Mouse (Mus musculus) midbrain, postnatal 0 days (tissue): ENCODE measurements at regions not wholly inside any gene's neighbourhood (a gene's known extent, or its start where the extent isn't known, plus 50 kb on each side); places are given as distances from the start of the nearest gene placed in this dataset.

Source experiments
- ATAC-seq: fragments of 200-750 bp; cut with Nextera tagmentation; 2 replicates; pipeline ENCODE4 v1.8.0; 2017; ENCODE audit warnings: moderate number of reproducible peaks, mild to moderate bottlenecking, moderate TSS enrichment, moderate library complexity; ENCODE audit not compliant: low FRiP score
- DNase-seq: peaks from one replicate; pipeline ENCODE4 v3.0.0-alpha.2; 2015; ENCODE audit warnings: low spot score
- H3K27ac ChIP-seq: fragments of 300-500 bp; sonication (generic); 2 replicates; pipeline ENCODE4 v1.5.1; 2014; ENCODE audit warnings: low read depth, mild to moderate bottlenecking, low read length, mixed read lengths
- H3K27me3 ChIP-seq: fragments of 300-500 bp; sonication (generic); 2 replicates; pipeline ENCODE4 v1.6.1; 2014; ENCODE audit warnings: low read length, control low read depth, mixed read lengths; ENCODE audit not compliant: insufficient read depth
- H3K36me3 ChIP-seq: fragments of 300-500 bp; sonication (generic); 2 replicates; pipeline ENCODE4 v1.6.1; 2014; ENCODE audit warnings: low read length, control low read depth, mixed read lengths; ENCODE audit not compliant: insufficient read depth
- H3K4me1 ChIP-seq: fragments of 300-500 bp; sonication (generic); 2 replicates; pipeline ENCODE4 v1.6.1; 2014; ENCODE audit warnings: mild to moderate bottlenecking, control low read depth, antibody characterized with exemption, low read length, mixed read lengths; ENCODE audit not compliant: insufficient read depth
- H3K4me2 ChIP-seq: fragments of 300-500 bp; sonication (generic); 2 replicates; pipeline ENCODE4 v1.6.1; 2014; ENCODE audit warnings: low read depth, mild to moderate bottlenecking, low read length, mixed read lengths; ENCODE audit not compliant: poor library complexity, severe bottlenecking
- H3K4me3 ChIP-seq: fragments of 300-500 bp; sonication (generic); 2 replicates; pipeline ENCODE4 v1.5.1; 2014; ENCODE audit warnings: low read depth, mild to moderate bottlenecking, low read length, moderate library complexity
- H3K9ac ChIP-seq: fragments of 300-500 bp; sonication (generic); replicated peaks from 2 replicates; pipeline ENCODE4 v1.6.1; 2014; ENCODE audit warnings: mild to moderate bottlenecking, low read length, moderate library complexity, mixed read lengths; ENCODE audit not compliant: poor library complexity, severe bottlenecking
- H3K9me3 ChIP-seq: fragments of 300-500 bp; sonication (generic); 2 replicates; pipeline ENCODE4 v1.6.1; 2016; ENCODE audit warnings: low read length, control low read depth
- CTCF ChIP-seq: IDR thresholded peaks from 2 replicates; pipeline ENCODE4 v1.5.1; 2016; ENCODE audit warnings: antibody characterized with exemption, mild to moderate bottlenecking
- WGBS: fragments of 180-500 bp; shearing (Covaris S2); extraction: QIAGEN DNeasy Blood & Tissue Kit; methylation state at CpG from one replicate; pipeline ENCODE4 v1.1.7; 2014; 5-methylcytosine and 5-hydroxymethylcytosine counted together

- Histone ChIP-seq H3K36me3 (no peaks in the 10 kb centered on the region), H3K27ac (no peak overlapping the region), H3K9ac (no peak overlapping the region), H3K4me3 (no peak overlapping the region), H3K9me3 (no peaks in the 10 kb centered on the region), H3K4me2 (no peak overlapping the region), H3K27me3 (no peaks in the 10 kb centered on the region), H3K4me1 (no peaks in the 10 kb centered on the region)
- ATAC-seq (no peak), DNase-seq (no peak)
- WGBS = 91% methylated on average over 4 of the region's 4 CpGs
- no peak for TF ChIP-seq CTCF
Observed at GRCm38 (mm10) chr17:88116321-88116720, 51.2 kb upstream of the Fbxo11 start.

- H3K4me1 ChIP-seq = no peaks in the 10 kb centered on the region
- H3K9me3 ChIP-seq = no peaks in the 10 kb centered on the region
- H3K4me3 ChIP-seq = no peak overlapping the region
- ATAC-seq (no peak), DNase-seq (no peak)
- H3K4me2 ChIP-seq = no peak overlapping the region
- 93% methylated on average over 4 of the region's 4 CpGs for WGBS
- no peaks in the 10 kb centered on the region for H3K27me3 ChIP-seq
- no peak overlapping the region for H3K27ac ChIP-seq
- H3K9ac ChIP-seq = no peak overlapping the region
- H3K36me3 ChIP-seq = no peaks in the 10 kb centered on the region
- no peak for TF ChIP-seq CTCF
Observed at GRCm38 (mm10) chr17:88118714-88119113, 53.6 kb upstream of the Fbxo11 start.

GRCm38 (mm10) chr17:88123711-88124110, 58.6 kb upstream of the Fbxo11 start:
- DNase-seq (no peak), ATAC-seq (no peak)
- H3K4me1 ChIP-seq = no peaks in the 10 kb centered on the region
- no peak overlapping the region for H3K27ac ChIP-seq
- WGBS = 89% methylated on average over 3 of the region's 3 CpGs
- H3K4me2 ChIP-seq = no peak overlapping the region
- no peaks in the 10 kb centered on the region for H3K9me3 ChIP-seq
- no peaks in the 10 kb centered on the region for H3K27me3 ChIP-seq
- no peaks in the 10 kb centered on the region for H3K36me3 ChIP-seq
- H3K4me3 ChIP-seq = no peak overlapping the region
- no peak overlapping the region for H3K9ac ChIP-seq
- TF ChIP-seq CTCF = no peak

- no peak overlapping the region for H3K4me2 ChIP-seq
- no peaks in the 10 kb centered on the region for H3K27me3 ChIP-seq
- no peak overlapping the region for H3K27ac ChIP-seq
- 88% methylated on average over 2 of the region's 2 CpGs for WGBS
- DNase-seq (no peak), ATAC-seq (no peak)
- no peak overlapping the region for H3K9ac ChIP-seq
- TF ChIP-seq CTCF = no peak
- no peaks in the 10 kb centered on the region for H3K9me3 ChIP-seq
- no peaks in the 10 kb centered on the region for H3K36me3 ChIP-seq
- no peaks in the 10 kb centered on the region for H3K4me1 ChIP-seq
- H3K4me3 ChIP-seq = no peak overlapping the region
Observed at GRCm38 (mm10) chr17:88127126-88127525, 62.0 kb upstream of the Fbxo11 start.

GRCm38 (mm10) chr17:88131297-88131696, 66.2 kb upstream of the Fbxo11 start:
- H3K9me3 ChIP-seq = no peaks in the 10 kb centered on the region
- DNase-seq (no peak), ATAC-seq (no peak)
- no peak overlapping the region for H3K4me2 ChIP-seq
- no peaks in the 10 kb centered on the region for H3K27me3 ChIP-seq
- no peak for TF ChIP-seq CTCF
- no peaks in the 10 kb centered on the region for H3K4me1 ChIP-seq
- H3K27ac ChIP-seq = no peak overlapping the region
- H3K9ac ChIP-seq = no peak overlapping the region
- 79% methylated on average over 4 of the region's 4 CpGs for WGBS
- no peak overlapping the region for H3K4me3 ChIP-seq
- no peaks in the 10 kb centered on the region for H3K36me3 ChIP-seq

GRCm38 (mm10) chr17:88131980-88132379, 66.9 kb upstream of the Fbxo11 start:
- TF ChIP-seq CTCF = no peak
- 89% methylated on average over 5 of the region's 5 CpGs for whole genome bisulfite sequencing
- DNase-seq (no peak), ATAC-seq (no peak)
- Histone ChIP-seq H3K4me3 (no peak overlapping the region), H3K27me3 (no peaks in the 10 kb centered on the region), H3K4me1 (no peaks in the 10 kb centered on the region), H3K4me2 (no peak overlapping the region), H3K9ac (no peak overlapping the region), H3K36me3 (no peaks in the 10 kb centered on the region), H3K9me3 (no peaks in the 10 kb centered on the region), H3K27ac (no peak overlapping the region)
